Mouse (Mus musculus): ENCODE results near the gene Gdf3. TPM values are rescaled to one million over a fixed set of nuclear protein-coding genes. Genes with fewer than 3 reads are reported as not detected.
"Not testable (repeated sequence)": the region's sequence is repeated elsewhere in the genome, so short reads cannot be mapped to it uniquely, and the experiment has no call there.

Gene Gdf3
- polyA plus RNA-seq (2015; fragmentation: Nextera tagmentation; extraction: Ambion mirVana): 0.06 TPM in 1 of 2 replicates, not detected in the other

- no peaks in the 10 kb centered on the region for H3K27me3 ChIP-seq (replicated peaks; ENCODE audit: control insufficient read depth, insufficient read depth, low read length)
- WGBS: 62% methylated on average over 14 of the region's 14 CpGs
- peak; percentile 64 for ATAC-seq
Measured at GRCm38 (mm10) chr6:122609771-122610170, at the start of gene Gdf3. Gene Gdf3 (minus strand): TSS chr6:122610087.

GRCm38 (mm10) chr6:122659567-122659966, 49.7 kb upstream of the Gdf3 start:
- ATAC-seq: no peak
- Histone ChIP-seq H3K9me3 (ENCODE audit: control insufficient read depth, low read length) (no peaks in the 10 kb centered on the region), H3K4me3 (ENCODE audit: low read length) (no peak overlapping the region), H3K9ac (ENCODE audit: low read depth, low read length) (no peak overlapping the region), H3K27me3 (replicated peaks; ENCODE audit: control insufficient read depth, insufficient read depth, low read length) (peaks cover 4% of the 10 kb centered on the region; the same call in 1 of the 2 replicates), H3K27ac (ENCODE audit: low read depth, low read length) (no peak overlapping the region), H3K4me2 (ENCODE audit: low read length) (no peak overlapping the region), H3K36me3 (ENCODE audit: control insufficient read depth, insufficient read depth, low read length) (no peaks in the 10 kb centered on the region), H3K4me1 (ENCODE audit: control insufficient read depth, insufficient read depth, low read depth, low read length) (no peaks in the 10 kb centered on the region)
- 22% methylated on average over 7 of the region's 7 CpGs for WGBS

More at GRCm38 (mm10) chr6:122609771-122610170, at the start of gene Gdf3:
- Histone ChIP-seq H3K4me2 (ENCODE audit: low read length) (no peak within 1 kb of the TSS), H3K4me3 (ENCODE audit: low read length) (no peak within 1 kb of the TSS), H3K9ac (ENCODE audit: low read depth, low read length) (no peak within 1 kb of the TSS), H3K4me1 (ENCODE audit: control insufficient read depth, insufficient read depth, low read depth, low read length) (no peaks in the 10 kb centered on the region), H3K9me3 (ENCODE audit: control insufficient read depth, low read length) (no peaks in the 10 kb centered on the region), H3K27ac (ENCODE audit: low read depth, low read length) (no peak within 1 kb of the TSS), H3K36me3 (ENCODE audit: control insufficient read depth, insufficient read depth, low read length) (no peaks in the 10 kb centered on the region)

GRCm38 (mm10) chr6:122657630-122658029, 47.7 kb upstream of the Gdf3 start:
- Histone ChIP-seq H3K9ac (ENCODE audit: low read depth, low read length) (no peak overlapping the region), H3K4me1 (ENCODE audit: control insufficient read depth, insufficient read depth, low read depth, low read length) (no peaks in the 10 kb centered on the region), H3K27me3 (replicated peaks; ENCODE audit: control insufficient read depth, insufficient read depth, low read length) (peaks cover 3% of the 10 kb centered on the region; the same call in 1 of the 2 replicates), H3K27ac (ENCODE audit: low read depth, low read length) (no peak overlapping the region), H3K9me3 (ENCODE audit: control insufficient read depth, low read length) (no peaks in the 10 kb centered on the region), H3K4me3 (ENCODE audit: low read length) (no peak overlapping the region), H3K4me2 (ENCODE audit: low read length) (no peak overlapping the region), H3K36me3 (ENCODE audit: control insufficient read depth, insufficient read depth, low read length) (no peaks in the 10 kb centered on the region)
- ATAC-seq: no peak
- 87% methylated on average over 5 of the region's 5 CpGs for WGBS

- H3K4me2 ChIP-seq (ENCODE audit: low read length): no peak overlapping the region
- no peaks in the 10 kb centered on the region for H3K27me3 ChIP-seq (replicated peaks; ENCODE audit: control insufficient read depth, insufficient read depth, low read length)
Measured at GRCm38 (mm10) chr6:122654301-122654700, 44.4 kb upstream of the Gdf3 start.

GRCm38 (mm10) chr6:122650398-122650980, 40.6 kb upstream of the Gdf3 start:
- Histone ChIP-seq H3K4me2 (ENCODE audit: low read length) (no peak overlapping the region), H3K36me3 (ENCODE audit: control insufficient read depth, insufficient read depth, low read length) (no peaks in the 10 kb centered on the region), H3K27me3 (replicated peaks; ENCODE audit: control insufficient read depth, insufficient read depth, low read length) (no peaks in the 10 kb centered on the region), H3K9ac (ENCODE audit: low read depth, low read length) (no peak overlapping the region), H3K9me3 (ENCODE audit: control insufficient read depth, low read length) (no peaks in the 10 kb centered on the region), H3K4me3 (ENCODE audit: low read length) (no peak overlapping the region), H3K4me1 (ENCODE audit: control insufficient read depth, insufficient read depth, low read depth, low read length) (no peaks in the 10 kb centered on the region), H3K27ac (ENCODE audit: low read depth, low read length) (no peak overlapping the region)
- ATAC-seq: no peak
- WGBS: 76% methylated on average over 5 of the region's 5 CpGs

More at GRCm38 (mm10) chr6:122654301-122654700, 44.4 kb upstream of the Gdf3 start:
- Histone ChIP-seq H3K9me3 (ENCODE audit: control insufficient read depth, low read length) (no peaks in the 10 kb centered on the region), H3K36me3 (ENCODE audit: control insufficient read depth, insufficient read depth, low read length) (no peaks in the 10 kb centered on the region), H3K4me1 (ENCODE audit: control insufficient read depth, insufficient read depth, low read depth, low read length) (no peaks in the 10 kb centered on the region), H3K9ac (ENCODE audit: low read depth, low read length) (no peak overlapping the region), H3K4me3 (ENCODE audit: low read length) (no peak overlapping the region), H3K27ac (ENCODE audit: low read depth, low read length) (no peak overlapping the region)
- ATAC-seq: no peak
- 87% methylated on average over 6 of the region's 6 CpGs for WGBS

GRCm38 (mm10) chr6:122649903-122650302, 40.0 kb upstream of the Gdf3 start:
- Histone ChIP-seq H3K4me3 (ENCODE audit: low read length) (no peak overlapping the region), H3K27me3 (replicated peaks; ENCODE audit: control insufficient read depth, insufficient read depth, low read length) (no peaks in the 10 kb centered on the region), H3K9ac (ENCODE audit: low read depth, low read length) (no peak overlapping the region), H3K27ac (ENCODE audit: low read depth, low read length) (no peak overlapping the region), H3K4me1 (ENCODE audit: control insufficient read depth, insufficient read depth, low read depth, low read length) (no peaks in the 10 kb centered on the region), H3K9me3 (ENCODE audit: control insufficient read depth, low read length) (no peaks in the 10 kb centered on the region), H3K36me3 (ENCODE audit: control insufficient read depth, insufficient read depth, low read length) (no peaks in the 10 kb centered on the region), H3K4me2 (ENCODE audit: low read length) (no peak overlapping the region)
- no peak for ATAC-seq
- 83% methylated on average over 3 of the region's 3 CpGs for WGBS

GRCm38 (mm10) chr6:122644196-122644595, 34.3 kb upstream of the Gdf3 start:
- WGBS: 98% methylated on average over 18 of the region's 21 CpGs
- not testable (repeated sequence) for H3K4me2 ChIP-seq (ENCODE audit: low read length); H3K27ac ChIP-seq (ENCODE audit: low read depth, low read length); ATAC-seq; H3K4me1 ChIP-seq (ENCODE audit: control insufficient read depth, insufficient read depth, low read depth, low read length); H3K9ac ChIP-seq (ENCODE audit: low read depth, low read length); H3K4me3 ChIP-seq (ENCODE audit: low read length); H3K36me3 ChIP-seq (ENCODE audit: control insufficient read depth, insufficient read depth, low read length); H3K27me3 ChIP-seq (replicated peaks; ENCODE audit: control insufficient read depth, insufficient read depth, low read length); H3K9me3 ChIP-seq (ENCODE audit: control insufficient read depth, low read length)

GRCm38 (mm10) chr6:122637566-122637965, 27.7 kb upstream of the Gdf3 start:
- H3K27me3 ChIP-seq (replicated peaks; ENCODE audit: control insufficient read depth, insufficient read depth, low read length); H3K4me1 ChIP-seq (ENCODE audit: control insufficient read depth, insufficient read depth, low read depth, low read length); H3K36me3 ChIP-seq (ENCODE audit: control insufficient read depth, insufficient read depth, low read length); H3K9me3 ChIP-seq (ENCODE audit: control insufficient read depth, low read length); H3K4me3 ChIP-seq (ENCODE audit: low read length); H3K27ac ChIP-seq (ENCODE audit: low read depth, low read length); H3K9ac ChIP-seq (ENCODE audit: low read depth, low read length); H3K4me2 ChIP-seq (ENCODE audit: low read length); ATAC-seq: not testable (repeated sequence)
- 91% methylated on average over 4 of the region's 4 CpGs for WGBS

GRCm38 (mm10) chr6:122636666-122637065, 26.8 kb upstream of the Gdf3 start:
- no peaks in the 10 kb centered on the region for H3K36me3 ChIP-seq (ENCODE audit: control insufficient read depth, insufficient read depth, low read length)
- no peak overlapping the region for H3K4me2 ChIP-seq (ENCODE audit: low read length)
- WGBS: 86% methylated on average over 3 of the region's 3 CpGs

More at GRCm38 (mm10) chr6:122636666-122637065, 26.8 kb upstream of the Gdf3 start:
- no peak overlapping the region for H3K4me3 ChIP-seq (ENCODE audit: low read length)
- H3K27me3 ChIP-seq (replicated peaks; ENCODE audit: control insufficient read depth, insufficient read depth, low read length): no peaks in the 10 kb centered on the region
- no peak for ATAC-seq
- H3K9ac ChIP-seq (ENCODE audit: low read depth, low read length): no peak overlapping the region
- H3K27ac ChIP-seq (ENCODE audit: low read depth, low read length): no peak overlapping the region
- no peaks in the 10 kb centered on the region for H3K9me3 ChIP-seq (ENCODE audit: control insufficient read depth, low read length)
- H3K4me1 ChIP-seq (ENCODE audit: control insufficient read depth, insufficient read depth, low read depth, low read length): no peaks in the 10 kb centered on the region
